Mouse (Mus musculus): ENCODE data around the gene Tfeb.

Tfeb gene

GRCm38 (mm10) chr17:47706196-47706595, 30.6 kb upstream of the Tfeb start:
- no peaks in the 10 kb centered on the region for H3K9me3 ChIP-seq (ENCODE audit: low read length)
- no peaks in the 10 kb centered on the region for H3K27me3 ChIP-seq (ENCODE audit: insufficient read depth, low read length)
- no peak overlapping the region for H3K4me3 ChIP-seq (replicated peaks; ENCODE audit: low read length)
- H3K36me3 ChIP-seq (ENCODE audit: insufficient read depth, low read length), result peaks cover 52% of the 10 kb centered on the region
- TF ChIP-seq NANOG (IDR thresholded peaks at IDR 0.05; ENCODE audit: borderline replicate concordance, low read length), result no peak
- TF ChIP-seq POU5F1 (IDR thresholded peaks at IDR 0.05; ENCODE audit: borderline replicate concordance, low read length), result no peak
- no peak for TF ChIP-seq CTCF (conservative IDR thresholded peaks at IDR 0.05; ENCODE audit: low read length)
- peaks cover 99% of the 10 kb centered on the region for H3K4me1 ChIP-seq (replicated peaks; ENCODE audit: low read depth, low read length)

DNA sequence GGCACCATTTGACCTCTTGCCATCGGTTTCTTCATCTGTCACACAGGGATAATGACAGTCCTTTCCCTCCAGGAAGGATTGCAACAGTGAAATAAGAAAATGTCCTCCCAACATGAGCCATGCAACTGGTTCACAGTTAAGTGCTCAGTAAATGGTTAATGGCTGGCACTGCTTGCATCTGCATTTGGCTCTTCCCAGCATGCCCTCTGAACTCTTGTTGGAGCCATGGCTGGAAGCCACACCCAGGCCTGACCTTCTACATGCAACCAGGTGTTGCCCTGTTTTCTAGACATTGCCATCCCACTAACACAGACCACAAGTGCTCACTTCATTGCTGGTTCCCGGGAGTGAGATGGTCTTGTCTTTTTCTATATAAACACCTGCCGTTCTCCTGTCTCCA, 28.9 kb upstream of the Tfeb start:
- TF ChIP-seq CTCF (conservative IDR thresholded peaks at IDR 0.05; ENCODE audit: low read length) (no peak), POU5F1 (IDR thresholded peaks at IDR 0.05; ENCODE audit: borderline replicate concordance, low read length) (no peak), NANOG (IDR thresholded peaks at IDR 0.05; ENCODE audit: borderline replicate concordance, low read length) (no peak)
- Histone ChIP-seq H3K9me3 (ENCODE audit: low read length) (no peaks in the 10 kb centered on the region), H3K4me1 (replicated peaks; ENCODE audit: low read depth, low read length) (peaks cover 95% of the 10 kb centered on the region), H3K36me3 (ENCODE audit: insufficient read depth, low read length) (peaks cover 42% of the 10 kb centered on the region), H3K4me3 (replicated peaks; ENCODE audit: low read length) (peak overlapping the region; percentile 17; the same call in 1 of the 2 replicates), H3K27me3 (ENCODE audit: insufficient read depth, low read length) (no peaks in the 10 kb centered on the region)

GRCm38 (mm10) chr17:47708972-47709371, 27.9 kb upstream of the Tfeb start:
- no peak for TF ChIP-seq CTCF (conservative IDR thresholded peaks at IDR 0.05; ENCODE audit: low read length)
- TF ChIP-seq NANOG (IDR thresholded peaks at IDR 0.05; ENCODE audit: borderline replicate concordance, low read length), result no peak
- no peak for TF ChIP-seq POU5F1 (IDR thresholded peaks at IDR 0.05; ENCODE audit: borderline replicate concordance, low read length)
- Histone ChIP-seq H3K36me3 (ENCODE audit: insufficient read depth, low read length) (peaks cover 42% of the 10 kb centered on the region), H3K9me3 (ENCODE audit: low read length) (no peaks in the 10 kb centered on the region), H3K4me3 (replicated peaks; ENCODE audit: low read length) (peak overlapping the region; percentile 67), H3K27me3 (ENCODE audit: insufficient read depth, low read length) (no peaks in the 10 kb centered on the region), H3K4me1 (replicated peaks; ENCODE audit: low read depth, low read length) (peaks cover 91% of the 10 kb centered on the region)

GRCm38 (mm10) chr17:47710036-47710435, 26.8 kb upstream of the Tfeb start:
- Histone ChIP-seq H3K4me1 (replicated peaks; ENCODE audit: low read depth, low read length) (peaks cover 92% of the 10 kb centered on the region), H3K9me3 (ENCODE audit: low read length) (no peaks in the 10 kb centered on the region), H3K4me3 (replicated peaks; ENCODE audit: low read length) (peak overlapping the region; percentile 67), H3K36me3 (ENCODE audit: insufficient read depth, low read length) (peaks cover 34% of the 10 kb centered on the region), H3K27me3 (ENCODE audit: insufficient read depth, low read length) (no peaks in the 10 kb centered on the region)
- TF ChIP-seq NANOG (IDR thresholded peaks at IDR 0.05; ENCODE audit: borderline replicate concordance, low read length) (no peak), POU5F1 (IDR thresholded peaks at IDR 0.05; ENCODE audit: borderline replicate concordance, low read length) (no peak), CTCF (conservative IDR thresholded peaks at IDR 0.05; ENCODE audit: low read length) (no peak)

GRCm38 (mm10) chr17:47711883-47712282, 24.9 kb upstream of the Tfeb start:
- peaks cover 22% of the 10 kb centered on the region for H3K36me3 ChIP-seq (ENCODE audit: insufficient read depth, low read length)
- peak overlapping the region; percentile 71 for H3K4me3 ChIP-seq (replicated peaks; ENCODE audit: low read length)
- H3K4me1 ChIP-seq (replicated peaks; ENCODE audit: low read depth, low read length), result peaks cover 91% of the 10 kb centered on the region
- TF ChIP-seq NANOG (IDR thresholded peaks at IDR 0.05; ENCODE audit: borderline replicate concordance, low read length) (no peak), POU5F1 (IDR thresholded peaks at IDR 0.05; ENCODE audit: borderline replicate concordance, low read length) (no peak), CTCF (conservative IDR thresholded peaks at IDR 0.05; ENCODE audit: low read length) (no peak)
- no peaks in the 10 kb centered on the region for H3K27me3 ChIP-seq (ENCODE audit: insufficient read depth, low read length)
- H3K9me3 ChIP-seq (ENCODE audit: low read length), result no peaks in the 10 kb centered on the region

DNA sequence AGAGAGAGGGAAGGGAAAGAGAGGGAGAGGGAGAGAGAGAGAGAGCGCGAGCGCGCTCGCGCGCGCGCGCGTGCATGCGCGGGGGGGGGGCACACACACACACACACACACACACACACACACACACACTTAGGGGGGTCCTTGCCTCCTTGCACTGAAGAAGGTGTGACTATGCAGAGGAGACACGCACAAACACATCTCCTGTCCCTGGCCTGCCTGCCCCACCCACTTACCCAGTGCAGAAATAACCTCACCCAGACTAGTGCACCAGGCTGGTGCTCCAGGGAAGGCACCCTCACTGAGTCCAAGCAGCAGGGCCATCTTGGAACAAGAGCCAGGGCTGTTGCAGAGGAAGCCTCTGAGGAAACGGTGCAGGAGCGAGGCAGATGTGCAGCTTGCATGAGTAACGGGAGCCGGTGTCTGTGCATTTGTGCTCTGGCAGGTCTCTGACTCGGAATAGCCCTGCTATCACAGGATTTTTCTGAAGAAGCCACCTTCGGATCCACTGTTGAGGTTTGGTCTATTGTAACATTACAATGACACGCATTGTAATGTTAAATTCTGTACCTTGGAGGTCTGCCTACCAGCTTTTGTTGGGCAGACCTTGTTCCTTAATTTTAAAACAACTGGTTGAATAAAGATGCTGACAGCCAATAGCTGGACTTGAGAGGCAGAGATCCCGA, 23.8 kb upstream of the Tfeb start:
- peak; percentile 71; the same call in 1 of the 2 replicates for TF ChIP-seq NANOG (IDR thresholded peaks at IDR 0.05; ENCODE audit: borderline replicate concordance, low read length)
- TF ChIP-seq POU5F1 (IDR thresholded peaks at IDR 0.05; ENCODE audit: borderline replicate concordance, low read length), result peak; percentile 73; the same call in 1 of the 2 replicates
- no peak for TF ChIP-seq CTCF (conservative IDR thresholded peaks at IDR 0.05; ENCODE audit: low read length)
- Histone ChIP-seq H3K9me3 (ENCODE audit: low read length) (no peaks in the 10 kb centered on the region), H3K4me1 (replicated peaks; ENCODE audit: low read depth, low read length) (peaks cover 80% of the 10 kb centered on the region), H3K4me3 (replicated peaks; ENCODE audit: low read length) (peak overlapping the region; percentile 79), H3K36me3 (ENCODE audit: insufficient read depth, low read length) (peaks cover 10% of the 10 kb centered on the region), H3K27me3 (ENCODE audit: insufficient read depth, low read length) (no peaks in the 10 kb centered on the region)

DNA sequence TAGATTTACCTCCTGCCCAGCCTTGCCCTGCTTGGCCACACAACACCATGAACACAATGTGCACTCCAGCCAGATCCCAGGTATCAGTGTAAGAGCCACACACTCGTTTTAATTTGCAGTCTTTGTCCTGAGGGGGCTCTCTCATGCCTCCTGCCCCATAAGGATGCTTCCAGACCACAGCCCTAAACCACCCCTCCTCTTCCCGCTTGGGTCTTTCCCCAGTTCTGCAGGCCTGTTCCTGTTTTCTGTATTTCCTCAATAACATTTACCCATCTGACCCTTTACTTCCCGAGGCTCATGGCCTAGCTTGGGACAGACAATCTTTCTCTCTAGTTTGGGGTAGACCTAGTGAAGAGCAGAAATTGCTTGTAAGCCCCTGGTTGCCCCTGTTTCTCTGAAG, 21.8 kb upstream of the Tfeb start:
- Histone ChIP-seq H3K4me3 (replicated peaks; ENCODE audit: low read length) (no peak overlapping the region), H3K27me3 (ENCODE audit: insufficient read depth, low read length) (no peaks in the 10 kb centered on the region), H3K36me3 (ENCODE audit: insufficient read depth, low read length) (no peaks in the 10 kb centered on the region), H3K4me1 (replicated peaks; ENCODE audit: low read depth, low read length) (peaks cover 65% of the 10 kb centered on the region), H3K9me3 (ENCODE audit: low read length) (no peaks in the 10 kb centered on the region)
- TF ChIP-seq CTCF (conservative IDR thresholded peaks at IDR 0.05; ENCODE audit: low read length) (no peak), POU5F1 (IDR thresholded peaks at IDR 0.05; ENCODE audit: borderline replicate concordance, low read length) (no peak), NANOG (IDR thresholded peaks at IDR 0.05; ENCODE audit: borderline replicate concordance, low read length) (no peak)

DNA sequence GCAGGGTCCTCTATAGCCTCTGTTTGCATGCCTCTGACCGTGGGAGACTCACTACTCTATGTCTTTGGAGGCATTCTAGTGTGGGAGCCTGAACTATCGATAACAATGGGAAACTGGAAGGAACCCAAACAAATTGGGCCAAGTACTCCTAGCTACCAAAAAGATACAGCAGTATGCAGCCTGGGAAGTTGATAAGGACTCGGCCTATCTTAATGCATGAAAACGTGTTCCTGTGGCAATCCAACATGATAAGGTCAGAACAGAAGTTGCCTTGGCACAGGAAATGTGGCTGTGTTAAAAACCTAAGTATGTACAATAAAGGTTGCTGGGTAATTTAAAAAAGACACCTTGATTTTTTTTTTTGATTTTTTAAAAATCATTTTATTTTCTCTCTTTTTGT, 15.6 kb upstream of the Tfeb start:
- Histone ChIP-seq H3K9me3 (ENCODE audit: low read length) (no peaks in the 10 kb centered on the region), H3K4me3 (replicated peaks; ENCODE audit: low read length) (no peak overlapping the region), H3K4me1 (replicated peaks; ENCODE audit: low read depth, low read length) (peaks cover 24% of the 10 kb centered on the region), H3K27me3 (ENCODE audit: insufficient read depth, low read length) (peaks cover 23% of the 10 kb centered on the region), H3K36me3 (ENCODE audit: insufficient read depth, low read length) (no peaks in the 10 kb centered on the region)
- TF ChIP-seq NANOG (IDR thresholded peaks at IDR 0.05; ENCODE audit: borderline replicate concordance, low read length) (no peak), POU5F1 (IDR thresholded peaks at IDR 0.05; ENCODE audit: borderline replicate concordance, low read length) (no peak), CTCF (conservative IDR thresholded peaks at IDR 0.05; ENCODE audit: low read length) (no peak)
